9 mouse cellular contexts compared by ENCODE assay signal in the genomic region with DNA sequence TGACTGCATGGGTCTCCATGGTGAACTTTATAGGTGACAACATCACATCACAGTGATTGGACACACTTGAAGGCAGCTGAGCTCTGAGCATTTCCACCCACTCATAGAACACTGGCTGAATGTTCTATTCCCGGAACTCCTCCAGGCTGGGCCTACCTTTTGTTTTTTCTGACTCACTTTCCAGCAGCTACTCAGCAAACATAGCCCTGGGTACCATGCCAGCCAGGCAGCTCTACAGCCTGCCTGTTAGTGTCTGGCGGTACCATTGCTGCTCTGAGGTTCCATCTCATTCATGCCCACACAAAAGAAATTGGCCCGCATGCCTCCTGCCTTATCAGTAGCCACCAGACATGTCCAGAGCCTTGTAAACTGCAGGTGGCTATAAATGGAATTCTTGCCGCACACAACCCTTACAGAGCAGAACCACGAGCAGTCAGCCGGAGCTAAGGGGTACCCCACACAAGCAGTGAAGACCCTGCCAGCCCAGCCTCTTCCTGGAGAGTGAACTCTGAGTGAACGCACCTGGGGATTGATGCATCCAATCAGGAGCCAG. TPM values are rescaled to one million over a fixed set of nuclear protein-coding genes. Genes with fewer than 3 reads are reported as not detected.
DNase-seq lines count a peak whose midpoint lies in the region; TF ChIP-seq lines count a peak whose summit lies in the region.
"Had no signal": no experiment of that assay in that cellular context is flagged by ENCODE, and none has a peak within 500 bp of the region (broad histone marks: within the 10 kb centered on the region; RNA-seq: fewer than 3 reads in every experiment).

No protein-coding gene starts in this region.

- H3K4me1 ChIP-seq in heart, embryonic 10.5 days: peaks cover 49% of the 10 kb centered on the region
- H3K4me1 ChIP-seq in lung, adult 2 months (ENCODE audit: control insufficient read depth, insufficient read depth, low read length): no peaks in the 10 kb centered on the region

- H3K27ac ChIP-seq in heart, embryonic 10.5 days: peak overlapping the region; percentile 89

- no peak overlapping the region for H3K4me3 ChIP-seq in heart, embryonic 10.5 days
- H3K4me3 ChIP-seq in lung, adult 2 months (replicated peaks; ENCODE audit: extremely low read depth, low read depth, low read length): no peak overlapping the region

- no peaks in the 10 kb centered on the region for H3K27me3 ChIP-seq in heart, embryonic 10.5 days (ENCODE audit: insufficient read depth, poor library complexity, severe bottlenecking)
- H3K27me3 ChIP-seq: Patski had no signal

- intact Hi-C loops in left cerebral cortex, postnatal 4 days (cut with DNase I): no loop called here
- intact Hi-C loops in left cerebral cortex, postnatal 36 days (cut with DNase I): no loop called here

- no peaks in the 10 kb centered on the region for H3K9me3 ChIP-seq in heart, embryonic 10.5 days

- peak; percentile 62 for DNase-seq in left cerebral cortex, adult 11 months (ENCODE audit: low spot score)
- DNase-seq in left cerebral cortex, postnatal 4 days: no peak
- peak; percentile 84 for DNase-seq in heart, embryonic 10.5 days (ENCODE audit: low spot score)
- peak; percentile 74 to 80 for DNase-seq in left cerebral cortex, postnatal 36 days (ENCODE audit: low spot score in 2 of 2)
- DNase-seq in spleen, postnatal 36 days (ENCODE audit: low spot score in 2 of 2): peak; percentile 40 to 65
- no peak for DNase-seq in cerebellum, adult 11-12 months
- DNase-seq in urinary bladder, postnatal 14 days (ENCODE audit: low spot score): no peak
- no peak for DNase-seq in lung, adult 2 months

- H3K36me3 ChIP-seq in heart, embryonic 10.5 days: no peaks in the 10 kb centered on the region

- no peak for TF ChIP-seq CTCF in lung, adult 2 months (IDR thresholded peaks at IDR 0.05; ENCODE audit: insufficient read depth, low read length)

- 28% methylated on average over 7 of the region's 7 CpGs for WGBS in heart, embryonic 10.5 days
- WGBS in lung, adult 2 months: 50% methylated on average over 7 of the region's 7 CpGs

- no peak for TF ChIP-seq POLR2A in lung, adult 2 months (IDR thresholded peaks at IDR 0.05; ENCODE audit: borderline replicate concordance, extremely low read depth, low read depth, low read length)

RNA-seq across cellular contexts. Expression of gene Tbx19, which starts 55.8 kb away (rescaled TPM):
- total RNA-seq in left cerebral cortex, postnatal 4 days (2021): not detected
- polyA plus RNA-seq in heart, embryonic 10.5 days (2016; fragmentation: Nextera tagmentation; extraction: Ambion mirVana): not detected in 2 replicates
- total RNA-seq in left cerebral cortex, postnatal 36 days (2021): not detected
- polyA plus RNA-seq in lung, adult 2 months (2012; rRNA removed): 0.08 and 0.34 TPM in 2 replicates
- polyA plus RNA-seq: Patski had no signal

Comparison
In these comparisons a context has a peak if more than half of its experiments do, and no peak if none do; other contexts are left out.
1. DNase-seq: peak in left cerebral cortex, adult 11 months (single experiment), heart, embryonic 10.5 days (single experiment), left cerebral cortex, postnatal 36 days (2 of 2) and spleen, postnatal 36 days (2 of 2); none in left cerebral cortex, postnatal 4 days (single experiment), cerebellum, adult 11-12 months (single experiment), urinary bladder, postnatal 14 days (single experiment) and lung, adult 2 months (single experiment).